Mouse (Mus musculus) forebrain, embryonic 15.5 days (tissue): ENCODE data around the gene Sgce. TPM values are rescaled to one million over a fixed set of nuclear protein-coding genes. Genes with fewer than 3 reads are reported as not detected.
A peak's percentile ranks its signal among the peaks of the same experiment; 100 is the strongest.
"Not testable (repeated sequence)": the region's sequence is repeated elsewhere in the genome, so short reads cannot be mapped to it uniquely, and the experiment has no call there.

ENCODE experiments used
- ATAC-seq: fragments of 200-750 bp; cut with Nextera tagmentation; replicated peaks from 2 replicates; pipeline ENCODE4 v1.8.0; 2017; ENCODE audit warnings: mild to moderate bottlenecking, moderate TSS enrichment, moderate library complexity
- H3K27ac ChIP-seq: fragments of 300-500 bp; sonication (generic); replicated peaks from 2 replicates; pipeline ENCODE4 v1.5.1; 2015; ENCODE audit warnings: mild to moderate bottlenecking, inconsistent platforms
- H3K27me3 ChIP-seq: fragments of 300-500 bp; sonication (generic); 2 replicates; pipeline ENCODE4 v1.6.1; 2015; ENCODE audit warnings: inconsistent platforms
- H3K36me3 ChIP-seq: fragments of 300-500 bp; sonication (generic); 2 replicates; pipeline ENCODE4 v1.6.1; 2015; ENCODE audit warnings: mild to moderate bottlenecking, inconsistent platforms
- H3K4me1 ChIP-seq: fragments of 300-500 bp; sonication (generic); 2 replicates; pipeline ENCODE4 v1.6.1; 2015; ENCODE audit warnings: inconsistent platforms
- H3K4me2 ChIP-seq: fragments of 300-500 bp; sonication (generic); replicated peaks from 2 replicates; pipeline ENCODE4 v1.6.1; 2015; ENCODE audit warnings: mild to moderate bottlenecking, inconsistent platforms
- H3K4me3 ChIP-seq: fragments of 300-500 bp; sonication (generic); 2 replicates; pipeline ENCODE4 v1.5.1; 2015; ENCODE audit warnings: mild to moderate bottlenecking, inconsistent platforms
- H3K9ac ChIP-seq: fragments of 300-500 bp; sonication (generic); replicated peaks from 2 replicates; pipeline ENCODE4 v1.6.1; 2015; ENCODE audit warnings: mild to moderate bottlenecking, inconsistent platforms
- H3K9me3 ChIP-seq: fragments of 300-500 bp; sonication (generic); 2 replicates; pipeline ENCODE4 v1.6.1; 2016; ENCODE audit warnings: inconsistent platforms
- WGBS: fragments of 180-500 bp; shearing (Covaris S2); methylation state at CpG from one replicate; pipeline ENCODE4 v1.1.7; 2015; ENCODE audit warnings: mixed read lengths; 5-methylcytosine and 5-hydroxymethylcytosine counted together
- polyA plus RNA-seq: library from polyadenylated mRNA; unstranded; fragments of >200 nt; fragmentation: Nextera tagmentation; extraction: Ambion mirVana; gene quantifications from 2 replicates; pipeline ENCODE4 v1.2.1, GENCODE M21; 2015

Sgce gene
- polyA plus RNA-seq = 50.6 and 50.9 TPM in 2 replicates

- H3K4me2 ChIP-seq = peak within 1 kb of the TSS; percentile 55
- H3K36me3 ChIP-seq = no peaks in the 10 kb centered on the region
- peak; percentile 69 for ATAC-seq
- H3K27me3 ChIP-seq = no peaks in the 10 kb centered on the region
- H3K27ac ChIP-seq = peak within 1 kb of the TSS; percentile 77
- H3K9me3 ChIP-seq = no peaks in the 10 kb centered on the region
- H3K4me3 ChIP-seq = peak within 1 kb of the TSS; percentile 52
- H3K4me1 ChIP-seq = peaks cover 14% of the 10 kb centered on the region
- peak within 1 kb of the TSS; percentile 82 for H3K9ac ChIP-seq
- 54% methylated on average over 37 of the region's 38 CpGs for WGBS
Observed at GRCm38 (mm10) chr6:4746696-4747439, at the start of gene Sgce, which contains the start of gene Peg10. Gene Sgce (minus strand): TSS chr6:4747207. Gene Peg10 (plus strand): TSS chr6:4747306.

GRCm38 (mm10) chr6:4796281-4796680 is 49.3 kb upstream of the Sgce start:
- Histone ChIP-seq H3K4me3 (no peak overlapping the region), H3K9ac (no peak overlapping the region), H3K36me3 (no peaks in the 10 kb centered on the region), H3K4me2 (no peak overlapping the region), H3K27me3 (no peaks in the 10 kb centered on the region), H3K9me3 (peaks cover 2% of the 10 kb centered on the region; the same call in 1 of the 2 replicates), H3K4me1 (no peaks in the 10 kb centered on the region), H3K27ac (no peak overlapping the region)
- 100% methylated on average over 1 of the region's 1 CpGs for WGBS
- ATAC-seq = no peak

DNA sequence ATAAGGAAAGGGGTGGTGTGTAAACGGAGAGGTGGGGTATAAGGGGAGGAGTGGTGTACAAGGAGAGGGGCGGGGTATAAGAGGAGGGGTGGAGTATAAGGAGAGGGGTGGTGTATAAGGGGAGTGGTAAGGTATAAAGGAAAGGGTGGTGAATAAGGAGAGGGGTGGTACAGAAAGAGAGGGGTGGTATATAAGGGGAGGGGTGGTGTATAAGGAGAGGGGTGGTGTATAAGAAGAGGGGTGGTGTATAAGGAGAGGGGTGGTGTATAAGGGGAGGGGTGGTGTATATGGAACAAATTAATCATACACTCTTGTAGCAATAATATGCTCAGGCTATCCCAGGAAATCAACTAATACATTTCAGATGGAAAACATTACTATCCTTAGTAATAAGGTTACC is 15.2 kb upstream of the Sgce start:
- H3K9ac ChIP-seq = no peak overlapping the region
- H3K27me3 ChIP-seq = no peaks in the 10 kb centered on the region
- no peaks in the 10 kb centered on the region for H3K4me1 ChIP-seq
- no peak overlapping the region for H3K4me3 ChIP-seq
- H3K4me2 ChIP-seq = no peak overlapping the region
- H3K36me3 ChIP-seq = no peaks in the 10 kb centered on the region
- H3K27ac ChIP-seq = no peak overlapping the region
- WGBS = 39% methylated on average over 2 of the region's 2 CpGs
- H3K9me3 ChIP-seq = no peaks in the 10 kb centered on the region
- peak; percentile 97 for ATAC-seq

DNA sequence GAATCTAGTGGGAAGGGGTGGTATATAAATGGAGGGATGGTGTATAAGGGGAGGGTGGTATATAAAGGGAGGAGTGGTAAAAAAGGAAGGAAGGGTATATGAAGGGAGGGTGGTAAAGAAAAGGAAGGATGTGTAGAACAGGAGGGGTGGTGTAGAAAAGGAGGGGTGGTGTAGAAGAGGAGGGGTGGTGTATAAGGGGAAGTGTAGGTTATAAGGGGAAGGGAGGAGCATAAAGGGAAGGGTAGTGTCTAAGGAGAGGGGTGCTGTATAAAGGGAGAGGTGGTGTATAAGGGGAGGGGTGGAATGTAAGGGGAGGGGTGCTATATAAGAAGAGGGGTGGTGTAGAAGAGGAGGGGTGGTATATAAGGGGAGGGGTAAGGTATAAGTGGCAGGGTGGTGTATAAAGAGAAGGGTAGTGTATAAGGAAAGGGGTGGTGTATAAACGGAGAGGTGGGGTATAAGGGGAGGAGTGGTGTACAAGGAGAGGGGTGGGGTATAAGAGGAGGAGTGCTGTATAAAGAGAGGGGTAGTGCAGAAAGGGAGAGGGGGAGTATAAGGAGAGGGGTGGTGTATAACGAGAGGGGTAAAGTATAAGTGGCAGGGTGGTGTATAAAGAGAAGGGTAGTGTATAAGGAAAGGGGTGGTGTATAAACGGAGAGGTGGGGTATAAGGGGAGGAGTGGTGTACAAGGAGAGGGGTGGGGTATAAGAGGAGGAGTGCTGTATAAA is 14.6 kb upstream of the Sgce start:
- H3K9me3 ChIP-seq, H3K4me3 ChIP-seq, H3K36me3 ChIP-seq, H3K9ac ChIP-seq, H3K27me3 ChIP-seq, H3K4me2 ChIP-seq, H3K4me1 ChIP-seq, H3K27ac ChIP-seq: not testable (repeated sequence)
- ATAC-seq = peak; percentile 39
- 36% methylated on average over 3 of the region's 3 CpGs for WGBS

DNA sequence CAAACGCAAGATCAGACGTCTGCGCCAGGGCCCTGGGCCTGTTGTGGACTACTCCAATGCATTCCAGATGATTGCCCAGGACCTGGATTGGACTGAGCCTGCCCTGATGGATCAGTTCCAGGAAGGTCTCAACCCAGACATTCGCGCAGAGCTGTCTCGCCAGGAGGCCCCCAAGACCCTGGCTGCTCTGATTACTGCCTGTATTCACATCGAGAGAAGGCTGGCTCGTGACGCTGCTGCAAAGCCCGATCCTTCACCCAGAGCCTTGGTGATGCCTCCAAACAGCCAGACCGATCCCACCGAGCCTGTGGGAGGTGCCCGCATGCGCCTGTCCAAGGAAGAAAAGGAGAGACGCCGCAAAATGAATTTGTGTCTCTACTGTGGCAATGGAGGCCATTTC is 7.9 kb upstream of the Sgce start:
- H3K9ac ChIP-seq = no peak overlapping the region
- no peak overlapping the region for H3K27ac ChIP-seq
- H3K4me2 ChIP-seq = no peak overlapping the region
- no peak for ATAC-seq
- no peaks in the 10 kb centered on the region for H3K36me3 ChIP-seq
- WGBS = 93% methylated on average over 16 of the region's 16 CpGs
- H3K4me1 ChIP-seq = no peaks in the 10 kb centered on the region
- H3K27me3 ChIP-seq = no peaks in the 10 kb centered on the region
- no peak overlapping the region for H3K4me3 ChIP-seq
- H3K9me3 ChIP-seq = peaks cover 9% of the 10 kb centered on the region; the same call in 1 of the 2 replicates

GRCm38 (mm10) chr6:4754286-4754685 is 7.3 kb upstream of the Sgce start:
- no peaks in the 10 kb centered on the region for H3K36me3 ChIP-seq
- no peaks in the 10 kb centered on the region for H3K27me3 ChIP-seq
- H3K4me3 ChIP-seq = no peak overlapping the region
- WGBS = 92% methylated on average over 10 of the region's 10 CpGs
- no peak overlapping the region for H3K4me2 ChIP-seq
- H3K4me1 ChIP-seq = no peaks in the 10 kb centered on the region
- no peak for ATAC-seq
- H3K9ac ChIP-seq = no peak overlapping the region
- peaks cover 9% of the 10 kb centered on the region; the same call in 1 of the 2 replicates for H3K9me3 ChIP-seq
- H3K27ac ChIP-seq = no peak overlapping the region

- 88% methylated on average over 4 of the region's 4 CpGs for WGBS
- no peak overlapping the region for H3K4me2 ChIP-seq
- no peak overlapping the region for H3K9ac ChIP-seq
- H3K4me1 ChIP-seq = no peaks in the 10 kb centered on the region
- no peak overlapping the region for H3K4me3 ChIP-seq
- no peak for ATAC-seq
- peaks cover 9% of the 10 kb centered on the region; the same call in 1 of the 2 replicates for H3K9me3 ChIP-seq
- H3K27me3 ChIP-seq = no peaks in the 10 kb centered on the region
- H3K36me3 ChIP-seq = no peaks in the 10 kb centered on the region
- no peak overlapping the region for H3K27ac ChIP-seq
Observed at GRCm38 (mm10) chr6:4751355-4751754, 4.3 kb upstream of the Sgce start.

DNA sequence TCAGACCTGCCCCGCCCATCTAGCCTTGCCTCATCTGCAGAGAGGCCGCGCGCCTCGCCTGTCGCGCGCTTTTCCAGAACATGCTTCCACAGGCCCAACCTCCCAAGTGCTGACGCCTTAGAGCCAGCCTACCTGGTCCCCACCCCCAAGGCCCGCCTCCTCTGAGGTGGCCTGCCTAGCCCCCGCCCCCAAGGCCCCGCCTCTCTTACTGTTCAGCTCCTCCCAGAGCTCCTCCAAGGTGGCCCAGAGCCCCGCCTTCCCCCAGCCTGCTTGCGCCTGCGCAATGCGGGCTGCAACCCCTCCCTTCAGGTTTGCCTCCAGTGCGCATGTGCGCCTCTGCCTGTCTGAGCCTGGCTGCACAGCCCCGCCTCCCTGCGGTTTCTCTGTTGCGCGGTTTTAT is 2.1 kb upstream of the Sgce start:
- Histone ChIP-seq H3K27ac (no peak overlapping the region), H3K9ac (no peak overlapping the region), H3K36me3 (no peaks in the 10 kb centered on the region), H3K4me3 (peak overlapping the region; percentile 52), H3K9me3 (no peaks in the 10 kb centered on the region), H3K4me2 (peak overlapping the region; percentile 55), H3K4me1 (no peaks in the 10 kb centered on the region), H3K27me3 (no peaks in the 10 kb centered on the region)
- WGBS = 44% methylated on average over 22 of the region's 22 CpGs
- ATAC-seq = peak; percentile 91

- Histone ChIP-seq H3K4me1 (no peaks in the 10 kb centered on the region), H3K4me3 (peak overlapping the region; percentile 52), H3K27me3 (no peaks in the 10 kb centered on the region), H3K36me3 (no peaks in the 10 kb centered on the region), H3K9ac (0 out of 2 replicates have a peak overlapping the region, but pooled peaks have one; percentile 24), H3K9me3 (no peaks in the 10 kb centered on the region), H3K27ac (peak overlapping the region; percentile 31; the same call in 1 of the 2 replicates), H3K4me2 (peak overlapping the region; percentile 55)
- WGBS = 49% methylated on average over 15 of the region's 15 CpGs
- peak; percentile 17 for ATAC-seq
Observed at GRCm38 (mm10) chr6:4748506-4748961, 1.5 kb upstream of the Sgce start.

- Histone ChIP-seq H3K9me3 (no peaks in the 10 kb centered on the region), H3K27ac (peak overlapping the region; percentile 31), H3K4me1 (peaks cover 4% of the 10 kb centered on the region; the same call in 1 of the 2 replicates), H3K27me3 (no peaks in the 10 kb centered on the region), H3K4me3 (peak overlapping the region; percentile 52), H3K4me2 (peak overlapping the region; percentile 55), H3K9ac (peak overlapping the region; percentile 11; the same call in 1 of the 2 replicates), H3K36me3 (no peaks in the 10 kb centered on the region)
- ATAC-seq = peak; percentile 49
- WGBS = 52% methylated on average over 71 of the region's 71 CpGs
Observed at GRCm38 (mm10) chr6:4747677-4748505, 884 bp upstream of the Sgce start.

DNA sequence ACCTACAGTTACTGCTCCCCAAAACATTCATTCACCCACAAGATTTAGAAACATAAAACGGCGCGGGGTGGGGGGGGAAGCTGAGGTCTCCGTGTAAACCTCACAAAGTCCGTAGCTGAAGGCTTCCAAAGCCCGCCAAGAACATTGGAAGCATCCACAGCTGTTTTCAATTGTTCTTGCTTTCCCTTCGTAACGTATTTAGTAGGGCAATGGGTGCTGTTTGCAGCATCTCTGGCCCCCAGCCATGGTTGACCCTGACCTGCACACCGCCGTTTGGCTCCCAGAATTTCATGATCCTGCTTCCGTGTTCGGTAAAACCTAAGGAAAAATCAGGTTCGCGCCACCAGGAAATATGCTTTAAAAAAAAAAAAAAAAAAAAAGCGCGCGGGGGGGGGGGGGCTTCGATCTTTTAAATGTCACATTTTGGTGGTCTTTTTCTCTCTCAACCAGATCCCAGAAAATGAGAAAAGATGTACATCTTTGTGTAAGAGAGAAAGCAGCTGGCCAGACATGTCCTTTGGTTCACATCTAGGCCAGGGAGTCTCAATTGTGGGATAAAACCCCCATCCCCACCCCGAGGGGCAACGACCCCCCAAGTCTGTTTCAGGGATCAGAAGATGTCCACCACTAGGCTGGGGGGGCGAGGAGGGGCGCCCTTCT is 841 bp downstream of the Sgce start:
- ATAC-seq = no peak
- H3K9ac ChIP-seq = peak overlapping the region; percentile 82
- H3K27ac ChIP-seq = peak overlapping the region; percentile 77
- H3K27me3 ChIP-seq = no peaks in the 10 kb centered on the region
- WGBS = 42% methylated on average over 21 of the region's 22 CpGs
- H3K4me3 ChIP-seq = peak overlapping the region; percentile 52
- H3K9me3 ChIP-seq = no peaks in the 10 kb centered on the region
- H3K4me2 ChIP-seq = peak overlapping the region; percentile 54
- peaks cover 21% of the 10 kb centered on the region for H3K4me1 ChIP-seq
- no peaks in the 10 kb centered on the region for H3K36me3 ChIP-seq
